Mouse (Mus musculus) ES-E14 (cell line): ENCODE results near the gene Hoxb5. TPM values are rescaled to one million over a fixed set of nuclear protein-coding genes. Genes with fewer than 3 reads are reported as not detected.

ENCODE experiments used
- DNase-seq: peaks from one replicate; pipeline ENCODE4 v3.0.0-alpha.2; 2013; ENCODE audit warnings: low read depth, low spot score
- H3K27ac ChIP-seq: 2 replicates; pipeline ENCODE4 v1.5.1; 2012; ENCODE audit warnings: low read depth, mild to moderate bottlenecking, low read length, moderate library complexity, mixed read lengths; ENCODE audit not compliant: poor library complexity, insufficient read depth, severe bottlenecking
- H3K36me3 ChIP-seq: 2 replicates; pipeline ENCODE4 v1.6.1; 2012; ENCODE audit warnings: mild to moderate bottlenecking, low read length, moderate library complexity, mixed read lengths; ENCODE audit not compliant: control insufficient read depth, poor library complexity, insufficient read depth, severe bottlenecking
- H3K4me1 ChIP-seq, 2 experiments: fragments of 150-350 bp in 1 of 2; sonication (generic) in 1 of 2; 2 replicates each; pipeline ENCODE4 v1.6.1; 2012; ENCODE audit warnings: low read length in 2 of 2, mild to moderate bottlenecking in 1 of 2, mixed read lengths in 1 of 2; ENCODE audit not compliant: control insufficient read depth in 2 of 2, insufficient read depth in 2 of 2, poor library complexity in 1 of 2
- H3K4me3 ChIP-seq, 2 experiments: fragments of 150-350 bp in 1 of 2; sonication (generic) in 1 of 2; 2 replicates each; pipeline ENCODE4 v1.5.1; 2012; ENCODE audit warnings: low read length in 2 of 2, low read depth in 1 of 2, mild to moderate bottlenecking in 1 of 2, mixed read lengths in 1 of 2; ENCODE audit not compliant: insufficient read depth in 1 of 2, poor library complexity in 1 of 2, severe bottlenecking in 1 of 2
- H3K9ac ChIP-seq: 2 replicates; pipeline ENCODE4 v1.6.1; 2012; ENCODE audit warnings: low read depth, mild to moderate bottlenecking, low read length, mixed read lengths; ENCODE audit not compliant: poor library complexity, insufficient read depth, severe bottlenecking
- H3K9me3 ChIP-seq: fragments of 150-350 bp; sonication (generic); 2 replicates; pipeline ENCODE4 v1.6.1; 2012; ENCODE audit warnings: low read depth, mild to moderate bottlenecking, low read length; ENCODE audit not compliant: control insufficient read depth, insufficient read depth
- CHD2 ChIP-seq: IDR thresholded peaks from 2 replicates; pipeline ENCODE4 v1.6.1; 2014; ENCODE audit warnings: mild to moderate bottlenecking, low read depth, low read length, inconsistent platforms
- HCFC1 ChIP-seq: IDR thresholded peaks from 2 replicates; pipeline ENCODE4 v1.6.1; 2012; ENCODE audit warnings: low read length, inconsistent platforms, borderline replicate concordance; ENCODE audit not compliant: insufficient read depth
- MAFK ChIP-seq: IDR thresholded peaks from 2 replicates; pipeline ENCODE4 v1.6.1; 2014; ENCODE audit warnings: mild to moderate bottlenecking, low read depth, low read length, inconsistent platforms; ENCODE audit not compliant: insufficient read depth
- ZC3H11A ChIP-seq: IDR thresholded peaks from 2 replicates; pipeline ENCODE4 v1.6.1; 2012; ENCODE audit warnings: low read depth, mild to moderate bottlenecking, inconsistent platforms, low read length, borderline replicate concordance
- ZNF384 ChIP-seq: IDR thresholded peaks from 2 replicates; pipeline ENCODE4 v1.6.1; 2012; ENCODE audit warnings: low read depth, low read length, inconsistent platforms
- in situ Hi-C, 2 experiments: fragments of 600-800 bp; cut with MboI; formaldehyde crosslinking; loops; one replicate each; pipeline ENCODE4 v1.15.1; 2025; ENCODE audit warnings: low sequenced_read_pairs in 2 of 2, inconsistent platforms in 1 of 2; ENCODE audit not compliant: unreplicated experiment in 2 of 2
- total RNA-seq: library from RNA; depleted of rRNA; stranded (reverse); fragments of 300-350 nt; gene quantifications from 2 replicates; pipeline ENCODE4 v1.2.3, GENCODE M21; 2012

The Hoxb5 gene
- total RNA-seq, 1 experiment: 0.09 TPM

DNA sequence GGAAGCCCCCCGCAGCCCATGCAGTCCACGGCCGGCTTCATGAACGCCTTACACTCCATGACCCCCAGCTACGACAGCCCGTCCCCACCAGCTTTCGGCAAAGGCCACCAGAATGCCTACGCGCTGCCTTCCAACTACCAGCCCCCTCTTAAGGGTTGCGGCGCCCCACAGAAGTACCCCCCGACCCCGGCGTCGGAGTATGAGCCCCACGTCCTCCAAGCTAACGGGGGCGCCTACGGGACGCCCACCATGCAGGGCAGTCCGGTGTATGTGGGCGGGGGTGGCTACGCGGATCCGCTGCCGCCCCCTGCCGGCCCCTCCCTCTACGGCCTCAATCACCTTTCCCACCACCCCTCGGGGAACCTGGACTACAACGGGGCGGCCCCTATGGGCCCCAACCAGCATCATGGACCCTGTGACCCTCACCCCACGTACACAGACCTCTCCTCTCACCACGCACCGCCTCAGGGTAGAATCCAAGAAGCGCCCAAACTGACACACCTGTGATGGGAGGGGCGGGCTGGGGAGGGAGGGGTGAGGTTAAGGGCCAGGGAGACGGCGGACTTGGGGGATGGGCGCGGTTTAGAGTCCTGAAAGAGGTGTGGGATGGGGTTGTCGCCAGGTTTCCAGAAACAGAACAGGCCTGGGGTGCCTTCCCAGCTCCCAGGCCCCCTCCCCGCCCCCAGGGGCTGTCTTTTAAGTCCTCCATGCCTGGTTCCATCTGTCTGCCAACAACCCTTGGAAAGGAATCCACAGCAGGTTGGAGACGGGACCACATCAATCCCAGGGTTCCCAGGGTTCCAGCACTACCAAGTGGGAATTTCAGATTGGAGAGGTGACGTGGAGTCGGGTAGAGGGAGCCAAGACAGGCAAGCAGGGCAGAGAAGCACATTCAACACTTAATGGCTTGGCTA, 43.0 kb downstream of the Hoxb5 start:
- Histone ChIP-seq H3K9ac (no peak overlapping the region), H3K27ac (no peak overlapping the region), H3K9me3 (no peaks in the 10 kb centered on the region), H3K4me1 (peaks cover 0 to 10% of the 10 kb centered on the region in 2 experiments; a peak in 1 of 4 replicates), H3K36me3 (no peaks in the 10 kb centered on the region), H3K4me3 (peak overlapping the region; percentile 14 to 32; a peak in 3 of 4 replicates)
- DNase-seq: no peak
- in situ Hi-C loops: no loop called here
- TF ChIP-seq ZNF384: no peak
- no peak for TF ChIP-seq ZC3H11A
- TF ChIP-seq MAFK: no peak
- no peak for TF ChIP-seq HCFC1
- no peak for TF ChIP-seq CHD2

GRCm38 (mm10) chr11:96346916-96347520, 43.9 kb downstream of the Hoxb5 start:
- Histone ChIP-seq H3K9me3 (no peaks in the 10 kb centered on the region), H3K9ac (no peak overlapping the region), H3K27ac (no peak overlapping the region), H3K4me3 (no peak overlapping the region), H3K36me3 (no peaks in the 10 kb centered on the region), H3K4me1 (peaks cover 0 to 12% of the 10 kb centered on the region in 2 experiments; a peak in 1 of 4 replicates)
- no peak for DNase-seq
- TF ChIP-seq CHD2 (no peak), ZNF384 (no peak), MAFK (no peak), ZC3H11A (no peak), HCFC1 (no peak)
- in situ Hi-C loops: no loop called here

- no peak overlapping the region for H3K4me3 ChIP-seq
- no peak overlapping the region for H3K27ac ChIP-seq
- H3K9ac ChIP-seq: no peak overlapping the region
- peaks cover 0 to 12% of the 10 kb centered on the region in 2 experiments; a peak in 1 of 4 replicates for H3K4me1 ChIP-seq
- TF ChIP-seq MAFK (no peak), ZC3H11A (no peak), CHD2 (no peak), ZNF384 (no peak), HCFC1 (no peak)
- no peaks in the 10 kb centered on the region for H3K9me3 ChIP-seq
- no peaks in the 10 kb centered on the region for H3K36me3 ChIP-seq
- in situ Hi-C loops: no loop called here
- DNase-seq: no peak
Observed at GRCm38 (mm10) chr11:96347717-96348116, 44.6 kb downstream of the Hoxb5 start.

- Histone ChIP-seq H3K9me3 (no peaks in the 10 kb centered on the region), H3K27ac (no peak overlapping the region), H3K4me3 (no peak overlapping the region), H3K9ac (no peak overlapping the region), H3K36me3 (no peaks in the 10 kb centered on the region), H3K4me1 (peaks cover 0 to 16% of the 10 kb centered on the region in 2 experiments; a peak in 1 of 4 replicates)
- no peak for DNase-seq
- in situ Hi-C loops: no loop called here
- TF ChIP-seq MAFK (no peak), ZC3H11A (no peak)
Observed at GRCm38 (mm10) chr11:96348141-96348928, 45.2 kb downstream of the Hoxb5 start.
